Mouse (Mus musculus): ENCODE data around the gene Anp32a. TPM values are rescaled to one million over a fixed set of nuclear protein-coding genes. Genes with fewer than 3 reads are reported as not detected.

The Anp32a gene
- total and polyA plus RNA-seq, 3 experiments: 182 to 516 (median 362) TPM

DNA sequence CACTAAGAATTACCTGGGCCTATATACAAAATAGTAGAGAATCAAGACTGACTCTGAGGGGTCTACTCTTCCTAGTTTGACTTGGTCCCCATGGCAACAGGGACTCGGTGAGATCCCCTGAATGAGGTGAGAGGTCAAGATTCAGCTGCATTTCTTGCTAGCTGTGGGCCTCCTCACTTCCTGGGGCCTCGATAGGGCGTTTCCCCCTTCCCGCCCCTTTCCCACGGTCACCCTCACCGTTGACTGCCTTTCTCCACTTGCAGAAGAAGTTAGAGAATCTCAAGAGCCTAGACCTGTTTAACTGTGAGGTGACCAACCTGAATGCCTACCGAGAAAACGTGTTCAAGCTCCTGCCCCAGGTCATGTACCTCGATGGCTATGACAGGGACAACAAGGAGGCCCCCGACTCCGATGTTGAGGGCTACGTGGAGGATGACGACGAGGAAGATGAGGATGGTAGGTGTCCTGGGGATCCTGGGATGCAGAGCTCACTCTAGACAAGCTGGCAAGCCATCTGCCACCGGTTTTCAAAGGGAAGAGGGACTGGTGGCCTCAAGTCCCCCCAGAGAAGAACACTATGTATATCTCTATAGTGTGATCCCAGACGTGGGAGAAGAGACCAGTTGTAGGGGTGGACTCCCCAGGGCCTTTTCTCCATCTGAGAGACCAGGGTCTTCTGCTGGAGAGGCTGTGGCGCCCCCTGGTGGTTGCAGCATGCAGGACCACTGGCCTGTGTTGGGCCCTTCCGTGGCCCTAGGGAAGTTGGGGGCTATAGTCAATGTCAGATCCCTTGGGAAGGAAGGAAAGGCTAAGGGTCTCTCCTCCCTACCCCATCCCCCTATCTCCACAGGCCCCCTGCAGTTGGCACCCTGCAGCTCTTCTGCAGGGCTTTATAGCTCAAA, 32.4 kb downstream of the Anp32a start:
- no peak overlapping the region for H3K27ac ChIP-seq (ENCODE audit: control insufficient read depth, low read depth, low read length)
- peaks cover 0 to 4% of the 10 kb centered on the region in 2 experiments; a peak in 2 of 4 replicates for H3K4me1 ChIP-seq (ENCODE audit: control insufficient read depth in 1 of 2, insufficient read depth in 2 of 2, low read length in 2 of 2)
- no peaks in the 10 kb centered on the region for H3K9me3 ChIP-seq (replicated peaks; ENCODE audit: insufficient read depth, low read length)
- DNase-seq (ENCODE audit: low read depth, low spot score): peak; percentile 57
- H3K36me3 ChIP-seq (ENCODE audit: control insufficient read depth in 1 of 2, insufficient read depth in 2 of 2, low read length in 2 of 2): peaks cover 0 to 13% of the 10 kb centered on the region in 2 experiments; a peak in 3 of 4 replicates
- H3K27me3 ChIP-seq (ENCODE audit: control insufficient read depth in 1 of 2, insufficient read depth in 2 of 2, low read length in 2 of 2): no peaks in the 10 kb centered on the region
- no peak overlapping the region for H3K4me3 ChIP-seq (ENCODE audit: control insufficient read depth in 1 of 2, insufficient read depth in 1 of 2, low read depth in 2 of 2, low read length in 2 of 2)
- peaks cover 13% of the 10 kb centered on the region; the same call in 1 of the 2 replicates for H3K79me2 ChIP-seq (ENCODE audit: control insufficient read depth, insufficient read depth, low read length, poor library complexity)
- TF ChIP-seq SMC3 (IDR thresholded peaks at IDR 0.05; ENCODE audit: low read depth, low read length): peak; percentile 82
- TF ChIP-seq CTCF (IDR thresholded peaks at IDR 0.05 in 2 of 3, conservative IDR thresholded peaks at IDR 0.05 in 1 of 3; ENCODE audit: control insufficient read depth in 1 of 3, insufficient read depth in 1 of 3, low read depth in 2 of 3, low read length in 3 of 3, poor library complexity in 1 of 3, severe bottlenecking in 1 of 3): peak; percentile 77 to 98 (median 80)
- TF ChIP-seq ZC3H11A (IDR thresholded peaks at IDR 0.05; ENCODE audit: low read depth, low read length): peak; percentile 53
- TF ChIP-seq KAT2A (conservative IDR thresholded peaks at IDR 0.05; ENCODE audit: low read depth, low read length): no peak
- TF ChIP-seq NELFE (IDR thresholded peaks at IDR 0.05; ENCODE audit: low read depth, low read length): no peak
- peak; percentile 59 for TF ChIP-seq RAD21 (IDR thresholded peaks at IDR 0.05; ENCODE audit: low read depth, low read length)
- no peak for TF ChIP-seq MYB (IDR thresholded peaks at IDR 0.05; ENCODE audit: low read depth, low read length)
- no peak overlapping the region for H3K9ac ChIP-seq (ENCODE audit: control insufficient read depth, low read depth, low read length, poor library complexity, severe bottlenecking)

DNA sequence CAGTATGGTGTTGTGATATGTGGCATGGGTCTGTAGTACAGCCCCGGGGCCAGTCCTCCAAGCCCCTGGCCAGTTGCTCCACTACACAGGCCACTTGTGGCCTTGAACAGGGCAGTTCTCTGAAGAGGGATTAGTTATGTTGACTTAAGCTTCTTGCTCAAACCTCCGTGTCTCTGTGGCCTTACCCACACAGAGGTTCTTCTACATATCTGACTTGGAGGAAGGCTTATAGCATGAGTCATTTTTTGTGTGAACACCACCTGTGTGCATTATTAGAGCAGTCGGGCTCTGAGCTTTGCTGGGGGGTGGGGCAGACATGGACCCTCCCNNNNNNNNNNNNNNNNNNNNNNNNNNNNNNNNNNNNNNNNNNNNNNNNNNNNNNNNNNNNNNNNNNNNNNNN, 33.2 kb downstream of the Anp32a start:
- no peak overlapping the region for H3K4me3 ChIP-seq (ENCODE audit: control insufficient read depth in 1 of 2, insufficient read depth in 1 of 2, low read depth in 2 of 2, low read length in 2 of 2)
- H3K36me3 ChIP-seq (ENCODE audit: control insufficient read depth in 1 of 2, insufficient read depth in 2 of 2, low read length in 2 of 2): peaks cover 0 to 13% of the 10 kb centered on the region in 2 experiments; a peak in 2 of 4 replicates
- no peak overlapping the region for H3K9ac ChIP-seq (ENCODE audit: control insufficient read depth, low read depth, low read length, poor library complexity, severe bottlenecking)
- TF ChIP-seq RAD21 (IDR thresholded peaks at IDR 0.05; ENCODE audit: low read depth, low read length) (no peak), ELF1 (IDR thresholded peaks at IDR 0.05; ENCODE audit: low read depth, low read length) (no peak), ZMIZ1 (IDR thresholded peaks at IDR 0.05; ENCODE audit: low read depth, low read length) (no peak), ZKSCAN1 (IDR thresholded peaks at IDR 0.05; ENCODE audit: low read depth, low read length) (no peak), EP300 (IDR thresholded peaks at IDR 0.05; ENCODE audit: low read depth in 1 of 2, low read length in 2 of 2) (no peak), POLR2AphosphoS5 (IDR thresholded peaks at IDR 0.05; ENCODE audit: borderline replicate concordance, low read depth, low read length) (no peak), TCF12 (IDR thresholded peaks at IDR 0.05; ENCODE audit: low read depth, low read length) (no peak), HCFC1 (IDR thresholded peaks at IDR 0.05; ENCODE audit: low read depth, low read length) (no peak), BHLHE40 (IDR thresholded peaks at IDR 0.05; ENCODE audit: borderline replicate concordance, low read depth, low read length) (no peak), NELFE (IDR thresholded peaks at IDR 0.05; ENCODE audit: low read depth, low read length) (no peak), NRF1 (IDR thresholded peaks at IDR 0.05; ENCODE audit: insufficient read depth, low read depth, low read length, poor library complexity, severe bottlenecking) (no peak), KAT2A (conservative IDR thresholded peaks at IDR 0.05; ENCODE audit: low read depth, low read length) (no peak), MEF2A (IDR thresholded peaks at IDR 0.05; ENCODE audit: extremely low read depth, insufficient replicate concordance, low read depth, low read length, poor library complexity, severe bottlenecking) (no peak), MAZ (IDR thresholded peaks at IDR 0.05; ENCODE audit: low read depth, low read length) (no peak), GABPA (IDR thresholded peaks at IDR 0.05; ENCODE audit: low read depth, low read length) (no peak), USF1 (IDR thresholded peaks at IDR 0.05; ENCODE audit: low read depth, low read length) (no peak)
- DNase-seq (ENCODE audit: low read depth, low spot score): no peak
- H3K27ac ChIP-seq (ENCODE audit: control insufficient read depth, low read depth, low read length): no peak overlapping the region
- H3K9me3 ChIP-seq (replicated peaks; ENCODE audit: insufficient read depth, low read length): no peaks in the 10 kb centered on the region
- no peaks in the 10 kb centered on the region for H3K27me3 ChIP-seq (ENCODE audit: control insufficient read depth in 1 of 2, insufficient read depth in 2 of 2, low read length in 2 of 2)
- H3K79me2 ChIP-seq (ENCODE audit: control insufficient read depth, insufficient read depth, low read length, poor library complexity): peaks cover 6% of the 10 kb centered on the region; the same call in 1 of the 2 replicates
- H3K4me1 ChIP-seq (ENCODE audit: control insufficient read depth in 1 of 2, insufficient read depth in 2 of 2, low read length in 2 of 2): no peaks in the 10 kb centered on the region

Data from MEL (cell line).